Mouse (Mus musculus) heart, embryonic 16.5 days (tissue): Measurements from ENCODE around the gene Acaa1a. TPM values are rescaled to one million over a fixed set of nuclear protein-coding genes. Genes with fewer than 3 reads are reported as not detected.

Experiments
- ATAC-seq: fragments of 200-750 bp; cut with Nextera tagmentation; replicated peaks from 2 replicates; pipeline ENCODE4 v1.8.0; 2017; ENCODE audit warnings: moderate number of reproducible peaks; ENCODE audit not compliant: insufficient read depth, low FRiP score; ENCODE audit errors: extremely low read depth
- H3K27ac ChIP-seq: fragments of 300-500 bp; sonication (generic); 2 replicates; pipeline ENCODE4 v1.5.1; 2014; ENCODE audit warnings: mild to moderate bottlenecking, low read length, control low read depth, moderate library complexity
- H3K27me3 ChIP-seq: fragments of 300-500 bp; sonication (generic); 2 replicates; pipeline ENCODE4 v1.6.1; 2014; ENCODE audit warnings: low read length, mixed read lengths; ENCODE audit not compliant: control insufficient read depth, insufficient read depth
- H3K36me3 ChIP-seq: fragments of 300-500 bp; sonication (generic); 2 replicates; pipeline ENCODE4 v1.6.1; 2014; ENCODE audit not compliant: control insufficient read depth, insufficient read depth
- H3K4me1 ChIP-seq: fragments of 300-500 bp; sonication (generic); 2 replicates; pipeline ENCODE4 v1.6.1; 2014; ENCODE audit warnings: low read length, mixed read lengths; ENCODE audit not compliant: control insufficient read depth, insufficient read depth
- H3K4me2 ChIP-seq: fragments of 300-500 bp; sonication (generic); 2 replicates; pipeline ENCODE4 v1.6.1; 2014; ENCODE audit warnings: low read depth, mild to moderate bottlenecking, control low read depth, low read length
- H3K4me3 ChIP-seq: fragments of 300-500 bp; sonication (generic); 2 replicates; pipeline ENCODE4 v1.5.1; 2014; ENCODE audit warnings: mild to moderate bottlenecking, control low read depth, low read length
- H3K9ac ChIP-seq: fragments of 300-500 bp; sonication (generic); 2 replicates; pipeline ENCODE4 v1.6.1; 2014; ENCODE audit warnings: low read length, control low read depth
- H3K9me3 ChIP-seq: fragments of 300-500 bp; sonication (generic); replicated peaks from 2 replicates; pipeline ENCODE4 v1.6.1; 2016; ENCODE audit warnings: low read length; ENCODE audit not compliant: control insufficient read depth
- WGBS: fragments of 180-500 bp; shearing (Covaris S2); extraction: QIAGEN DNeasy Blood & Tissue Kit; methylation state at CpG from one replicate; pipeline ENCODE4 v1.1.7; 2014; 5-methylcytosine and 5-hydroxymethylcytosine counted together
- polyA plus RNA-seq: library from polyadenylated mRNA; unstranded; fragments of >200 nt; fragmentation: Nextera tagmentation; extraction: Ambion mirVana; gene quantifications from 2 replicates; pipeline ENCODE4 v1.2.1, GENCODE M21; 2015

Gene Acaa1a
- polyA plus RNA-seq, 1 experiment from 2014 or later = 100 TPM

GRCm38 (mm10) chr9:119334834-119335233 is 4.6 kb upstream of the Acaa1a start:
- no peaks in the 10 kb centered on the region for H3K36me3 ChIP-seq
- H3K4me1 ChIP-seq = peaks cover 13% of the 10 kb centered on the region
- peak overlapping the region; percentile 32; the same call in 1 of the 2 replicates for H3K4me2 ChIP-seq
- H3K9me3 ChIP-seq = no peaks in the 10 kb centered on the region
- ATAC-seq = no peak
- WGBS = 76% methylated on average over 2 of the region's 2 CpGs
- no peaks in the 10 kb centered on the region for H3K27me3 ChIP-seq
- no peak overlapping the region for H3K4me3 ChIP-seq
- H3K27ac ChIP-seq = peak overlapping the region; percentile 57
- H3K9ac ChIP-seq = no peak overlapping the region

GRCm38 (mm10) chr9:119335571-119335970 is 3.9 kb upstream of the Acaa1a start:
- WGBS = 78% methylated on average over 4 of the region's 4 CpGs

GRCm38 (mm10) chr9:119337842-119338241 is 1.6 kb upstream of the Acaa1a start:
- no peak overlapping the region for H3K27ac ChIP-seq
- no peak overlapping the region for H3K9ac ChIP-seq
- peaks cover 26% of the 10 kb centered on the region for H3K4me1 ChIP-seq
- H3K4me2 ChIP-seq = no peak overlapping the region
- 92% methylated on average over 14 of the region's 14 CpGs for WGBS
- no peak for ATAC-seq
- H3K36me3 ChIP-seq = no peaks in the 10 kb centered on the region
- H3K4me3 ChIP-seq = no peak overlapping the region
- H3K9me3 ChIP-seq = no peaks in the 10 kb centered on the region
- H3K27me3 ChIP-seq = no peaks in the 10 kb centered on the region

More at GRCm38 (mm10) chr9:119335571-119335970, 3.9 kb upstream of the Acaa1a start:
- Histone ChIP-seq H3K4me3 (no peak overlapping the region), H3K4me1 (peaks cover 17% of the 10 kb centered on the region), H3K9me3 (no peaks in the 10 kb centered on the region), H3K27me3 (no peaks in the 10 kb centered on the region), H3K36me3 (no peaks in the 10 kb centered on the region), H3K9ac (no peak overlapping the region), H3K4me2 (no peak overlapping the region), H3K27ac (no peak overlapping the region)
- ATAC-seq = no peak

- Histone ChIP-seq H3K27me3 (no peaks in the 10 kb centered on the region), H3K36me3 (no peaks in the 10 kb centered on the region), H3K27ac (no peak overlapping the region), H3K4me1 (peaks cover 26% of the 10 kb centered on the region), H3K9me3 (no peaks in the 10 kb centered on the region), H3K4me3 (no peak overlapping the region), H3K9ac (no peak overlapping the region), H3K4me2 (no peak overlapping the region)
- WGBS = 83% methylated on average over 3 of the region's 3 CpGs
- no peak for ATAC-seq
Observed at GRCm38 (mm10) chr9:119338350-119338749, 1.1 kb upstream of the Acaa1a start.

- 43% methylated on average over 7 of the region's 7 CpGs for WGBS
- ATAC-seq = no peak
- Histone ChIP-seq H3K36me3 (no peaks in the 10 kb centered on the region), H3K27ac (no peak overlapping the region), H3K27me3 (no peaks in the 10 kb centered on the region), H3K9ac (peak overlapping the region; percentile 92), H3K9me3 (no peaks in the 10 kb centered on the region), H3K4me3 (peak overlapping the region; percentile 83), H3K4me1 (peaks cover 24% of the 10 kb centered on the region), H3K4me2 (peak overlapping the region; percentile 90)
Observed at GRCm38 (mm10) chr9:119339106-119339505, 370 bp upstream of the Acaa1a start.

- no peak for ATAC-seq
- Histone ChIP-seq H3K36me3 (no peaks in the 10 kb centered on the region), H3K27me3 (no peaks in the 10 kb centered on the region), H3K4me1 (peaks cover 20% of the 10 kb centered on the region), H3K4me2 (peak overlapping the region; percentile 90), H3K27ac (peak overlapping the region; percentile 92), H3K9me3 (no peaks in the 10 kb centered on the region), H3K9ac (peak overlapping the region; percentile 92), H3K4me3 (peak overlapping the region; percentile 83)
- 4% methylated on average over 8 of the region's 8 CpGs for WGBS
Observed at GRCm38 (mm10) chr9:119340212-119340580, 720 bp downstream of the Acaa1a start.

- Histone ChIP-seq H3K4me3 (peak within 1 kb of the TSS; percentile 83), H3K27ac (peak within 1 kb of the TSS; percentile 92), H3K4me2 (peak within 1 kb of the TSS; percentile 90), H3K36me3 (peaks cover under 1% of the 10 kb centered on the region; the same call in 1 of the 2 replicates), H3K4me1 (peaks cover 20% of the 10 kb centered on the region), H3K27me3 (no peaks in the 10 kb centered on the region), H3K9me3 (no peaks in the 10 kb centered on the region), H3K9ac (peak within 1 kb of the TSS; percentile 92)
- peak; percentile 98 for ATAC-seq
- WGBS = under 1% methylated on average over 65 of the region's 68 CpGs
Observed at GRCm38 (mm10) chr9:119340909-119341816, 1.7 kb downstream of the Acaa1a start, which contains the start of gene Myd88. Myd88 (minus strand) TSS chr9:119341411.

- 86% methylated on average over 7 of the region's 7 CpGs for WGBS
- Histone ChIP-seq H3K4me3 (no peak overlapping the region), H3K4me2 (no peak overlapping the region), H3K27ac (no peak overlapping the region), H3K4me1 (peaks cover 20% of the 10 kb centered on the region), H3K27me3 (no peaks in the 10 kb centered on the region), H3K36me3 (peaks cover 5% of the 10 kb centered on the region; the same call in 1 of the 2 replicates), H3K9ac (no peak overlapping the region; the same call in 1 of the 2 replicates), H3K9me3 (no peaks in the 10 kb centered on the region)
- ATAC-seq = no peak
Observed at GRCm38 (mm10) chr9:119342728-119343127, 3.3 kb downstream of the Acaa1a start.

GRCm38 (mm10) chr9:119346376-119346775 is 6.9 kb downstream of the Acaa1a start:
- Histone ChIP-seq H3K36me3 (peaks cover 16% of the 10 kb centered on the region), H3K27me3 (no peaks in the 10 kb centered on the region), H3K9ac (no peak overlapping the region), H3K4me1 (peaks cover 9% of the 10 kb centered on the region), H3K27ac (no peak overlapping the region), H3K9me3 (no peaks in the 10 kb centered on the region), H3K4me2 (no peak overlapping the region), H3K4me3 (no peak overlapping the region)
- 82% methylated on average over 8 of the region's 8 CpGs for WGBS
- no peak for ATAC-seq
